Mouse (Mus musculus) ES-E14 (cell line): ENCODE measurements around the gene Ralgds. TPM values are rescaled to one million over a fixed set of nuclear protein-coding genes. Genes with fewer than 3 reads are reported as not detected.

ENCODE experiments used
- DNase-seq: peaks from one replicate; pipeline ENCODE4 v3.0.0-alpha.2; 2013; ENCODE audit warnings: low read depth, low spot score
- H3K27ac ChIP-seq: 2 replicates; pipeline ENCODE4 v1.5.1; 2012; ENCODE audit warnings: low read depth, mild to moderate bottlenecking, low read length, moderate library complexity, mixed read lengths; ENCODE audit not compliant: poor library complexity, insufficient read depth, severe bottlenecking
- H3K36me3 ChIP-seq: 2 replicates; pipeline ENCODE4 v1.6.1; 2012; ENCODE audit warnings: mild to moderate bottlenecking, low read length, moderate library complexity, mixed read lengths; ENCODE audit not compliant: control insufficient read depth, poor library complexity, insufficient read depth, severe bottlenecking
- H3K4me1 ChIP-seq, 2 experiments: fragments of 150-350 bp in 1 of 2; sonication (generic) in 1 of 2; 2 replicates each; pipeline ENCODE4 v1.6.1; 2012; ENCODE audit warnings: low read length in 2 of 2, mild to moderate bottlenecking in 1 of 2, mixed read lengths in 1 of 2; ENCODE audit not compliant: control insufficient read depth in 2 of 2, insufficient read depth in 2 of 2, poor library complexity in 1 of 2
- H3K4me3 ChIP-seq, 2 experiments: fragments of 150-350 bp in 1 of 2; sonication (generic) in 1 of 2; 2 replicates each; pipeline ENCODE4 v1.5.1; 2012; ENCODE audit warnings: low read length in 2 of 2, low read depth in 1 of 2, mild to moderate bottlenecking in 1 of 2, mixed read lengths in 1 of 2; ENCODE audit not compliant: insufficient read depth in 1 of 2, poor library complexity in 1 of 2, severe bottlenecking in 1 of 2
- H3K9ac ChIP-seq: 2 replicates; pipeline ENCODE4 v1.6.1; 2012; ENCODE audit warnings: low read depth, mild to moderate bottlenecking, low read length, mixed read lengths; ENCODE audit not compliant: poor library complexity, insufficient read depth, severe bottlenecking
- H3K9me3 ChIP-seq: fragments of 150-350 bp; sonication (generic); 2 replicates; pipeline ENCODE4 v1.6.1; 2012; ENCODE audit warnings: low read depth, mild to moderate bottlenecking, low read length; ENCODE audit not compliant: control insufficient read depth, insufficient read depth
- CHD2 ChIP-seq: IDR thresholded peaks from 2 replicates; pipeline ENCODE4 v1.6.1; 2014; ENCODE audit warnings: mild to moderate bottlenecking, low read depth, low read length, inconsistent platforms
- HCFC1 ChIP-seq: IDR thresholded peaks from 2 replicates; pipeline ENCODE4 v1.6.1; 2012; ENCODE audit warnings: low read length, inconsistent platforms, borderline replicate concordance; ENCODE audit not compliant: insufficient read depth
- MAFK ChIP-seq: IDR thresholded peaks from 2 replicates; pipeline ENCODE4 v1.6.1; 2014; ENCODE audit warnings: mild to moderate bottlenecking, low read depth, low read length, inconsistent platforms; ENCODE audit not compliant: insufficient read depth
- ZC3H11A ChIP-seq: IDR thresholded peaks from 2 replicates; pipeline ENCODE4 v1.6.1; 2012; ENCODE audit warnings: low read depth, mild to moderate bottlenecking, inconsistent platforms, low read length, borderline replicate concordance
- ZNF384 ChIP-seq: IDR thresholded peaks from 2 replicates; pipeline ENCODE4 v1.6.1; 2012; ENCODE audit warnings: low read depth, low read length, inconsistent platforms
- in situ Hi-C, 2 experiments: fragments of 600-800 bp; cut with MboI; formaldehyde crosslinking; loops; one replicate each; pipeline ENCODE4 v1.15.1; 2025; ENCODE audit warnings: low sequenced_read_pairs in 2 of 2, inconsistent platforms in 1 of 2; ENCODE audit not compliant: unreplicated experiment in 2 of 2
- total RNA-seq: library from RNA; depleted of rRNA; stranded (reverse); fragments of 300-350 nt; gene quantifications from 2 replicates; pipeline ENCODE4 v1.2.3, GENCODE M21; 2012

The Ralgds gene
- total RNA-seq, 1 experiment, result 18.2 TPM

GRCm38 (mm10) chr2:28582647-28583353 is 69.9 kb downstream of the Ralgds start:
- DNase-seq, result peak; percentile 86
- no peak for TF ChIP-seq MAFK
- TF ChIP-seq HCFC1, result peak; percentile 89
- Histone ChIP-seq H3K36me3 (peaks cover 9% of the 10 kb centered on the region; the same call in 1 of the 2 replicates), H3K9me3 (no peaks in the 10 kb centered on the region), H3K4me3 (peak overlapping the region; percentile 89 to 97), H3K4me1 (no peaks in the 10 kb centered on the region), H3K9ac (peak overlapping the region; percentile 97), H3K27ac (peak overlapping the region; percentile 86)
- in situ Hi-C loops, result no loop called here

- in situ Hi-C loops, result no loop called here
- peak within 1 kb of the TSS; percentile 97 for H3K9ac ChIP-seq
- H3K9me3 ChIP-seq, result no peaks in the 10 kb centered on the region
- TF ChIP-seq HCFC1, result no peak
- TF ChIP-seq MAFK, result no peak
- no peak for TF ChIP-seq CHD2
- TF ChIP-seq ZC3H11A, result no peak
- no peak for TF ChIP-seq ZNF384
- H3K27ac ChIP-seq, result peak within 1 kb of the TSS; percentile 86
- DNase-seq, result no peak
- peak within 1 kb of the TSS; percentile 89 to 97 for H3K4me3 ChIP-seq
- no peaks in the 10 kb centered on the region for H3K4me1 ChIP-seq
- H3K36me3 ChIP-seq, result peaks cover 5% of the 10 kb centered on the region; the same call in 1 of the 2 replicates
Measured at GRCm38 (mm10) chr2:28583651-28584050, 70.7 kb downstream of the Ralgds start, which contains the start of gene Gtf3c5. Gtf3c5 (minus strand) TSS chr2:28583751.

- peak; percentile 78 for DNase-seq
- Histone ChIP-seq H3K36me3 (no peaks in the 10 kb centered on the region), H3K4me3 (no peak overlapping the region), H3K4me1 (no peaks in the 10 kb centered on the region), H3K9me3 (no peaks in the 10 kb centered on the region), H3K9ac (no peak overlapping the region), H3K27ac (no peak overlapping the region)
- in situ Hi-C loops, result no loop called here
- TF ChIP-seq ZNF384 (peak; percentile 84), CHD2 (no peak), ZC3H11A (peak; percentile 79), HCFC1 (no peak)
Measured at GRCm38 (mm10) chr2:28585043-28585571, 72.2 kb downstream of the Ralgds start.

- no peak overlapping the region for H3K4me3 ChIP-seq
- no peak overlapping the region for H3K9ac ChIP-seq
- no peaks in the 10 kb centered on the region for H3K4me1 ChIP-seq
- in situ Hi-C loops, result no loop called here
- H3K36me3 ChIP-seq, result no peaks in the 10 kb centered on the region
- no peak for TF ChIP-seq HCFC1
- no peak for TF ChIP-seq MAFK
- TF ChIP-seq ZC3H11A, result no peak
- TF ChIP-seq CHD2, result no peak
- no peak for TF ChIP-seq ZNF384
- H3K27ac ChIP-seq, result no peak overlapping the region
- H3K9me3 ChIP-seq, result no peaks in the 10 kb centered on the region
- no peak for DNase-seq
Measured at GRCm38 (mm10) chr2:28585730-28586129, 72.8 kb downstream of the Ralgds start.
